Mouse (Mus musculus) myocyte (in vitro differentiated cells): ENCODE data around the gene Deaf1. TPM values are rescaled to one million over a fixed set of nuclear protein-coding genes. Genes with fewer than 3 reads are reported as not detected.

Experiments
- H3K27me3 ChIP-seq: one replicate; pipeline ENCODE4 v1.6.1; 2011; ENCODE audit not compliant: control insufficient read depth, insufficient read depth, insufficient read length
- H3K36me3 ChIP-seq: one replicate; pipeline ENCODE4 v1.6.1; 2011; ENCODE audit not compliant: control insufficient read depth, insufficient read depth
- H3K4me2 ChIP-seq: one replicate; pipeline ENCODE4 v1.6.1; 2011; ENCODE audit warnings: low read depth, control low read depth
- H3K4me3 ChIP-seq: one replicate; pipeline ENCODE4 v1.5.1; 2011; ENCODE audit warnings: mild to moderate bottlenecking, control low read depth, moderate library complexity
- H3K79me2 ChIP-seq: one replicate; pipeline ENCODE4 v1.6.1; 2011; ENCODE audit not compliant: control insufficient read depth, insufficient read depth
- H3ac ChIP-seq: one replicate; pipeline ENCODE4 v1.6.1; 2011; ENCODE audit not compliant: control insufficient read depth, insufficient read length
- CEBPB ChIP-seq: IDR thresholded peaks from 2 replicates; pipeline ENCODE4 v1.6.1; 2011; ENCODE audit warnings: mild to moderate bottlenecking, moderate library complexity; ENCODE audit not compliant: poor library complexity, insufficient read depth, severe bottlenecking
- E2F4 ChIP-seq: IDR thresholded peaks from one replicate; pipeline ENCODE4 v1.6.1; 2011; ENCODE audit warnings: mild to moderate bottlenecking, control low read depth, moderate library complexity; ENCODE audit not compliant: insufficient read depth
- MAX ChIP-seq: IDR thresholded peaks from one replicate; pipeline ENCODE4 v1.6.1; 2011; ENCODE audit warnings: low read depth, mild to moderate bottlenecking, control low read depth
- MYOD1 ChIP-seq, 3 experiments: IDR thresholded peaks; one replicate each; pipeline ENCODE4 v1.6.1; 2011; ENCODE audit warnings: control low read depth in 2 of 3, low read depth in 2 of 3, mild to moderate bottlenecking in 2 of 3, moderate library complexity in 1 of 3; ENCODE audit not compliant: insufficient read length in 2 of 3, control insufficient read depth in 1 of 3
- MYOG ChIP-seq, 3 experiments: IDR thresholded peaks; one replicate each; pipeline ENCODE4 v1.6.1; 2011; ENCODE audit warnings: control low read depth in 2 of 3, low read depth in 2 of 3, mild to moderate bottlenecking in 2 of 3; ENCODE audit not compliant: insufficient read length in 2 of 3, control insufficient read depth in 1 of 3, insufficient read depth in 1 of 3
- POLR2A ChIP-seq: IDR thresholded peaks from one replicate; pipeline ENCODE4 v1.6.1; 2011; ENCODE audit warnings: low read depth, mild to moderate bottlenecking, control low read depth, moderate library complexity; ENCODE audit not compliant: insufficient read length
- POLR2AphosphoS2 ChIP-seq: IDR thresholded peaks from one replicate; pipeline ENCODE4 v1.6.1; 2011; ENCODE audit warnings: low read depth, control low read depth; ENCODE audit not compliant: insufficient read length
- REST ChIP-seq: IDR thresholded peaks from one replicate; pipeline ENCODE4 v1.6.1; 2011; ENCODE audit warnings: mild to moderate bottlenecking, control low read depth, moderate library complexity; ENCODE audit not compliant: insufficient read depth, insufficient read length
- SRF ChIP-seq: IDR thresholded peaks from one replicate; pipeline ENCODE4 v1.6.1; 2011; ENCODE audit warnings: low read depth; ENCODE audit not compliant: control insufficient read depth, insufficient read length
- TCF12 ChIP-seq: IDR thresholded peaks from one replicate; pipeline ENCODE4 v1.6.1; 2011; ENCODE audit warnings: mild to moderate bottlenecking, control low read depth; ENCODE audit not compliant: poor library complexity, insufficient read depth, severe bottlenecking
- TCF3 ChIP-seq: IDR thresholded peaks from one replicate; pipeline ENCODE4 v1.6.1; 2011; ENCODE audit warnings: low read depth, control low read depth; ENCODE audit not compliant: insufficient read length
- USF1 ChIP-seq: IDR thresholded peaks from one replicate; pipeline ENCODE4 v1.6.1; 2011; ENCODE audit warnings: low read depth, mild to moderate bottlenecking, control low read depth, moderate library complexity
- polyA plus RNA-seq: library from polyadenylated mRNA; unstranded; fragments of >200 nt; fragmentation: generic; extraction: Trizol; gene quantifications from one replicate; pipeline ENCODE4 v1.2.1, GENCODE M21; 2012; ENCODE audit warnings: missing spikeins

Deaf1 gene
- polyA plus RNA-seq, 1 experiment, result 11.8 TPM

DNA sequence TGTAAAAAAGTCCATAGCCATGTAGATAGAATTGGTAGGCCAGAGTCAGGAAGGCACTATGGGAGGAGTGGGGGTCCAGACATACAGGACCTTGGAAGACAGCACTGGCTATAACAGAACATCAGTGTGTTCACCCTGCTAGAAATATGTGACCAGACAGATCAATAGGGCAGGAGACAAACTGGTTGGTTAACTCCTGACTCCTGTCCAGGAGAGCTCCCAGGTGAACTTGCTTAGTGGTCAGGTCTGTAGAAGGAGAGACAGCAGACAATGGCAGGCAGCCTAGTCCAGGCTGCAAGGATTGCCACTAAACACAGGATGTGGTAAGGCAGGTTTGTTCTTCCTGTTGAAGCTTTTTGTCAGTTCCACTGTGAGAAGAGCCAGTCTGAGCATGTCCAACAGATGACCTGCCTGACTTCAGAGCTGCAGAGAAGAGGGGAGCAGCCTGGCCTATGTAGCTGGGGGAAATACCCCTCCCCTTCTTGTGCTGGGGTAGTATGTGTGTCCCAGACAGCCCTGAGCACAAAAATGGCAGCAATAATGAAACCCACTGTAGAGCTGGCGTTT lies 24.7 kb downstream of the Deaf1 start:
- Histone ChIP-seq H3ac (no peak overlapping the region), H3K36me3 (peaks cover 3% of the 10 kb centered on the region), H3K27me3 (no peaks in the 10 kb centered on the region), H3K79me2 (no peaks in the 10 kb centered on the region), H3K4me2 (no peak overlapping the region), H3K4me3 (no peak overlapping the region)
- TF ChIP-seq REST (no peak), SRF (no peak), CEBPB (no peak), MAX (no peak), TCF12 (no peak), MYOG (IDR thresholded peaks at IDR 0.05; ENCODE audit: control insufficient read depth in 1 of 3, insufficient read depth in 1 of 3, insufficient read length in 2 of 3, low read depth in 2 of 3) (no peak), USF1 (no peak), MYOD1 (IDR thresholded peaks at IDR 0.05; ENCODE audit: control insufficient read depth in 1 of 3, insufficient read length in 2 of 3, low read depth in 2 of 3) (no peak), POLR2AphosphoS2 (no peak), E2F4 (no peak), TCF3 (no peak), POLR2A (no peak)

DNA sequence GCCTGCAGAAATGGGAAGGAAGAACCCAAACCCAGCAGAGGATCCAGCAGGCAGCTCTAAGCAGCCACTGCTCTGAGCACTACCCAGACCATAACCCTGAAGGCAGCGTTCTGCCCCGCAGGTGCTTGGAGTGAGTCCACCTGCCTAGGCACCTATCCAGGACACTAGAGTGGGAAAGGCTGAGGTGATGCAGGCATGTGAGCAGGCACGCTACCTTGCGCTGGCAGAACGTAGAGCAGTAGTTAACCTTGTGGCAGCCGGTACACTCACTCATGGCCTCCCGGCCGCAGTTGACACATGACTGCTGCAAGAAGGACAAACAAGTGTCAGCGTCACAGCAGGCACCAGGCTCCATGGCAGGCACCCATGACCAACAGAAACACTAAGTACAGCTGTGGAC lies 26.1 kb downstream of the Deaf1 start:
- Histone ChIP-seq H3ac (no peak overlapping the region), H3K36me3 (peaks cover 3% of the 10 kb centered on the region), H3K4me2 (no peak overlapping the region), H3K27me3 (no peaks in the 10 kb centered on the region), H3K79me2 (no peaks in the 10 kb centered on the region), H3K4me3 (no peak overlapping the region)
- TF ChIP-seq TCF12, result no peak
- TF ChIP-seq E2F4, result no peak
- no peak for TF ChIP-seq POLR2AphosphoS2
- no peak for TF ChIP-seq USF1
- no peak for TF ChIP-seq MAX
- TF ChIP-seq REST, result no peak
- TF ChIP-seq MYOG (IDR thresholded peaks at IDR 0.05; ENCODE audit: control insufficient read depth in 1 of 3, insufficient read depth in 1 of 3, insufficient read length in 2 of 3, low read depth in 2 of 3), result no peak
- no peak for TF ChIP-seq CEBPB
- TF ChIP-seq MYOD1 (IDR thresholded peaks at IDR 0.05; ENCODE audit: control insufficient read depth in 1 of 3, insufficient read length in 2 of 3, low read depth in 2 of 3), result no peak
- no peak for TF ChIP-seq SRF
- no peak for TF ChIP-seq POLR2A
- TF ChIP-seq TCF3, result no peak

DNA sequence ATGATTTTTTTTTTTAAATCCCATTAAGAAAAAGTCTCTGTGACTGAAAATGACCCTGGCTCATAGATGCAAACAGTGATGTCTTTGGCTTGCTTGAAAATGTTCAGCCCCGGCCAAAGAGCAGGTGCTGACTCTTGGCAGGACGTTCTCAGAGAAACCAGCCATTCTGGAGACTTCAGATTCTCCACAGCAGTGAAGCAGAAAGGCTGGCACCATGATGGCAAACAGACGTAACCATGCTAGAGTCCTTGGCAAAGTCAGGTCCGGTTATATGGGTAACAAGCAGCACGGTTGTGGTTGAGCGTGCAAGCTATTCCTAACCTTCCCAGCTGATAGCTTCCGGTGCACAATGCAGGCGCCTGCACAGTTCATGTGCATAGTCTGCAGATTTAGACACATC lies 28.3 kb downstream of the Deaf1 start:
- H3K27me3 ChIP-seq, result peaks cover 6% of the 10 kb centered on the region
- H3K4me2 ChIP-seq, result no peak overlapping the region
- H3K36me3 ChIP-seq, result peaks cover 3% of the 10 kb centered on the region
- no peak for TF ChIP-seq SRF
- TF ChIP-seq MAX, result no peak
- TF ChIP-seq TCF12, result no peak
- no peak for TF ChIP-seq POLR2A
- TF ChIP-seq MYOG (IDR thresholded peaks at IDR 0.05; ENCODE audit: control insufficient read depth in 1 of 3, insufficient read depth in 1 of 3, insufficient read length in 2 of 3, low read depth in 2 of 3), result no peak
- no peak for TF ChIP-seq USF1
- TF ChIP-seq CEBPB, result no peak
- no peak for TF ChIP-seq REST
- TF ChIP-seq E2F4, result no peak
- TF ChIP-seq MYOD1 (IDR thresholded peaks at IDR 0.05; ENCODE audit: control insufficient read depth in 1 of 3, insufficient read length in 2 of 3, low read depth in 2 of 3), result no peak
- TF ChIP-seq POLR2AphosphoS2, result no peak
- no peak for TF ChIP-seq TCF3
- H3K79me2 ChIP-seq, result no peaks in the 10 kb centered on the region
- no peak overlapping the region for H3K4me3 ChIP-seq
- no peak overlapping the region for H3ac ChIP-seq

DNA sequence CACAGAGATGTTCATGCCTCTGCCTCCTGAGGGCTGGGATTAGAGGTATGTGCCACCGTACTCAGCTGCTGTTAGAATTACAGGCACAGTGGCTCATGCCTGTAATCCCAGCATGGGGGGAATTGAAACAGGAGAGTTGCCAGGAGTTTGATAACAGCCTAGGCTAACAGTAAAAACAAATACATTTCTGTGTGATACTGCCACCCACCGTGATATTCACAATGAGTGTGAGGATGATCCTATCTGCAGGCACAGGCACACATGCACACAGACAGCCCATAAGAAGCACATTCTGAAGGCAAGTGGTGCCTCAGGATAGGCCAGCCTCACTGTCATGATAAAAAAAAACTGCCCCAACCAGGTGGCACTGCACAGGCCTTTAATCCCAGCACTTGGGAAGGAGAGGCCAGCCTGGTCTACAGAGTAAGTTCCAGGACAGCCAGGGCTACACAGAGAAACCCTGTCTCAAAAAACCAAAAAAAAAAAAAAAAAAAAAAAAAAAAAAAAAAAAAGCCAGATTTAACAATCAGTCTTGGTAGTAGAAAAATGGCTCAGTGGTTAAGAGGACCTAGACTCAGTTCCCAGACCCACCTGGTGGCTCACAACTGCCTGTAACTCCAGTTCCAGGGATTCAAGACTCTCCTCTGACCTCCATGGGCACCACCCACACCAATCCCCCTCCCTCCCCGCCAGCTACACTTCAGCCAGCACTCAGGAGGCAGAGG lies 29.4 kb downstream of the Deaf1 start:
- Histone ChIP-seq H3ac (no peak overlapping the region), H3K4me3 (no peak overlapping the region), H3K4me2 (no peak overlapping the region), H3K27me3 (peaks cover 16% of the 10 kb centered on the region), H3K79me2 (no peaks in the 10 kb centered on the region), H3K36me3 (peaks cover 3% of the 10 kb centered on the region)
- TF ChIP-seq TCF3 (no peak), E2F4 (no peak), TCF12 (no peak), USF1 (no peak), MAX (no peak), SRF (no peak), MYOD1 (IDR thresholded peaks at IDR 0.05; ENCODE audit: control insufficient read depth in 1 of 3, insufficient read length in 2 of 3, low read depth in 2 of 3) (no peak), REST (no peak), CEBPB (no peak), MYOG (IDR thresholded peaks at IDR 0.05; ENCODE audit: control insufficient read depth in 1 of 3, insufficient read depth in 1 of 3, insufficient read length in 2 of 3, low read depth in 2 of 3) (no peak), POLR2A (no peak), POLR2AphosphoS2 (no peak)

DNA sequence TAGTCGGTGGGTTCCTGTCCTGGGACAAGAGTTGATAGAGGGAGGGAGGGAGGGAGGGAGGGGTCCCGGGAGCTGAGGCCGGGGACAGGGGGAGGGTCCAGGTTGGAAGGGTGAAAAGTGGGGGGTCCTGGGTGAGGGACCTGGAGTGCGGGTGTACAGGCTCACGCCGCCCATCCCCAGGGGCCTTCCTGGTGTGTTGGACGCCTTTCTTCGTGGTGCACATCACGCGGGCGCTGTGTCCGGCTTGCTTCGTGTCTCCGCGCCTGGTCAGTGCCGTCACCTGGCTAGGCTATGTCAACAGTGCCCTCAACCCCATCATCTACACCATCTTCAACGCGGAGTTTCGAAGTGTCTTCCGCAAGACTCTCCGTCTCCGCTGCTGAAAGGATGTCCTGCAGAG lies 33.0 kb downstream of the Deaf1 start:
- Histone ChIP-seq H3K27me3 (peaks cover 23% of the 10 kb centered on the region), H3K4me2 (no peak overlapping the region), H3K4me3 (no peak overlapping the region), H3K36me3 (no peaks in the 10 kb centered on the region), H3ac (no peak overlapping the region), H3K79me2 (no peaks in the 10 kb centered on the region)
- TF ChIP-seq POLR2A (no peak), TCF12 (no peak)
